Mouse (Mus musculus) spleen, adult 2 months (tissue): Measurements from ENCODE around the gene Rbp3.
A peak's percentile ranks its signal among the peaks of the same experiment; 100 is the strongest.

Experiments
- CTCF ChIP-seq: fragments of 200-500 bp; IDR thresholded peaks from 2 replicates; pipeline ENCODE4 v1.5.1; 2011; ENCODE audit warnings: mild to moderate bottlenecking, inconsistent platforms; ENCODE audit not compliant: insufficient read depth, insufficient read length, insufficient replicate concordance; ENCODE audit errors: extremely low read depth
- POLR2A ChIP-seq: fragments of 200-500 bp; IDR thresholded peaks from 2 replicates; pipeline ENCODE4 v1.6.1; 2011; ENCODE audit warnings: low read depth, low read length, inconsistent platforms

- TF ChIP-seq POLR2A (no peak), CTCF (peak; percentile 6; the same call in 1 of the 2 replicates)
Observed at GRCm38 (mm10) chr14:33939117-33939516, 14.7 kb upstream of the Rbp3 start.
